18 mouse cellular contexts compared by ENCODE assay signal in the genomic region with DNA sequence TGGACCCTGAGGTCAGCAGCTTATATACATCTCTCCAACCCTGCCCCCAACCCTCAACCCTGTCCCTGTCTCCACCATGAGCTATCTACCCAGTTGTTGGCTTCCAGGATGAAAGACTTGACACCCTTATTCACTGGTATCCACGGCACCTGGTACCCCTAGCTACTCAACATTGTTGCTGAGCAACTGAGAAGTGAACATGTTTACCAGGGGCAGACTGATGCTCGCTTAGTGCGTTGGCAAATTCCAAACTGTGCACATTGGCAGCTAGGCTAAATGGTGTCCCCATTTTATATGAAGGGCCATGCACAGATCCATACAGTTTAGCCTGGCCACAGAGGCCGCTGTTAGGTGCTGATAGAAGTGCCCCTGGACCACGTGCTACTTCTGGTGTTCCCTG. TPM values are rescaled to one million over a fixed set of nuclear protein-coding genes. Genes with fewer than 3 reads are reported as not detected.
"Had no signal": no experiment of that assay in that cellular context is flagged by ENCODE, and none has a peak within 500 bp of the region (broad histone marks: within the 10 kb centered on the region; RNA-seq: fewer than 3 reads in every experiment).

No protein-coding gene starts in this region.

- H3K4me3 ChIP-seq: midbrain, embryonic 10.5 days; midbrain, embryonic 12.5 days; myocyte; neural tube, embryonic 13.5 days; neural tube, embryonic 15.5 days had no signal

- H3K27ac ChIP-seq: midbrain, embryonic 10.5 days; midbrain, embryonic 12.5 days; neural tube, embryonic 13.5 days; neural tube, embryonic 15.5 days had no signal

- DNase-seq: lung, embryonic 14.5 days; lung, postnatal 10 days; lung, postnatal 4 days; midbrain, embryonic 14.5 days; retina, postnatal 1 day; right cerebral cortex, adult 18-20 months; right cerebral cortex, postnatal 25 days; right cerebral cortex, postnatal 4 days; spleen, adult 18-20 months; thymus, adult 18-20 months; thymus, postnatal 14 days; thymus, postnatal 36 days had no signal

RNA-seq across cellular contexts. Expression of a gene that starts 57.1 kb away (rescaled TPM):
- total RNA-seq: megakaryocyte-erythroid progenitor cell, adult 5-6 weeks had no signal
